Mouse (Mus musculus) hindbrain, embryonic 12.5 days (tissue): ENCODE data around the gene Zfp423. TPM values are rescaled to one million over a fixed set of nuclear protein-coding genes. Genes with fewer than 3 reads are reported as not detected.
A peak's percentile ranks its signal among the peaks of the same experiment; 100 is the strongest.

ENCODE experiments used
- ATAC-seq: fragments of 200-750 bp; cut with Nextera tagmentation; 2 replicates; pipeline ENCODE4 v1.8.0; 2017; ENCODE audit warnings: moderate TSS enrichment; ENCODE audit not compliant: low FRiP score
- H3K27ac ChIP-seq: fragments of 300-500 bp; sonication (generic); 2 replicates; pipeline ENCODE4 v1.5.1; 2016; ENCODE audit warnings: mild to moderate bottlenecking
- H3K27me3 ChIP-seq: fragments of 300-500 bp; sonication (generic); 2 replicates; pipeline ENCODE4 v1.6.1; 2016; ENCODE audit warnings: mild to moderate bottlenecking
- H3K36me3 ChIP-seq: fragments of 300-500 bp; sonication (generic); 2 replicates; pipeline ENCODE4 v1.6.1; 2016; ENCODE audit warnings: mild to moderate bottlenecking
- H3K4me1 ChIP-seq: fragments of 300-500 bp; sonication (generic); 2 replicates; pipeline ENCODE4 v1.6.1; 2016
- H3K4me2 ChIP-seq: fragments of 300-500 bp; sonication (generic); replicated peaks from 2 replicates; pipeline ENCODE4 v1.6.1; 2016; ENCODE audit warnings: mild to moderate bottlenecking
- H3K4me3 ChIP-seq: fragments of 300-500 bp; sonication (generic); 2 replicates; pipeline ENCODE4 v1.5.1; 2016; ENCODE audit warnings: mild to moderate bottlenecking
- H3K9ac ChIP-seq: fragments of 300-500 bp; sonication (generic); 2 replicates; pipeline ENCODE4 v1.6.1; 2016; ENCODE audit warnings: mild to moderate bottlenecking, moderate library complexity
- H3K9me3 ChIP-seq: fragments of 300-500 bp; sonication (generic); replicated peaks from 2 replicates; pipeline ENCODE4 v1.6.1; 2016; ENCODE audit warnings: mild to moderate bottlenecking
- WGBS: fragments of 180-500 bp; shearing (Covaris S2); methylation state at CpG from one replicate; pipeline ENCODE4 v1.1.7; 2016; 5-methylcytosine and 5-hydroxymethylcytosine counted together
- polyA plus RNA-seq: library from polyadenylated mRNA; unstranded; fragments of >200 nt; fragmentation: Nextera tagmentation; extraction: Ambion mirVana; gene quantifications from 2 replicates; pipeline ENCODE4 v1.2.1, GENCODE M21; 2016

Zfp423 gene
- polyA plus RNA-seq, 1 experiment from 2014 or later: 58.1 TPM

DNA sequence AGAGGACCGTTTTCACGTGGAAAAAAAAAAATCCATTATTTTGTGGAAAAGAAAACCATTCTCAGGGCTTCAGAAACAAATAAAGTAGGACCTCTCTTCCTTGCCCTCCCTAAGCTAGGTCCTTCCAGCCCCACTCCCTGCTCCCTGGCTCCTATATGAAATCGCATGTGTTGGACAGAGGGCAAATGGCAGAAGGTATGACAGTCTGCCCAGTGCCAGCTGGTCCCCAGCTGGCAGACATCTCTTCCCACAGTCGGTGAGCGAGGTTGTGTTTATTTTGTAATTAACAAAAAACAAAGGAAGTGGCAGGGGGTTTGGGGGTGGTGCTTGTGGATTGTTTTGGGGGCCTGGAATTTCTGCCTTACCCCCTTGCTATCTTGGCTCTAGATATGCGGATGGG is 339.2 kb downstream of the Zfp423 start:
- H3K4me2 ChIP-seq: no peak overlapping the region
- peaks cover 7% of the 10 kb centered on the region for H3K4me1 ChIP-seq
- ATAC-seq: no peak
- WGBS: 62% methylated on average over 6 of the region's 6 CpGs
- no peak overlapping the region for H3K9ac ChIP-seq
- H3K27me3 ChIP-seq: no peaks in the 10 kb centered on the region
- H3K9me3 ChIP-seq: no peaks in the 10 kb centered on the region
- H3K27ac ChIP-seq: peak overlapping the region; percentile 8; the same call in 1 of the 2 replicates
- no peaks in the 10 kb centered on the region for H3K36me3 ChIP-seq
- H3K4me3 ChIP-seq: no peak overlapping the region

DNA sequence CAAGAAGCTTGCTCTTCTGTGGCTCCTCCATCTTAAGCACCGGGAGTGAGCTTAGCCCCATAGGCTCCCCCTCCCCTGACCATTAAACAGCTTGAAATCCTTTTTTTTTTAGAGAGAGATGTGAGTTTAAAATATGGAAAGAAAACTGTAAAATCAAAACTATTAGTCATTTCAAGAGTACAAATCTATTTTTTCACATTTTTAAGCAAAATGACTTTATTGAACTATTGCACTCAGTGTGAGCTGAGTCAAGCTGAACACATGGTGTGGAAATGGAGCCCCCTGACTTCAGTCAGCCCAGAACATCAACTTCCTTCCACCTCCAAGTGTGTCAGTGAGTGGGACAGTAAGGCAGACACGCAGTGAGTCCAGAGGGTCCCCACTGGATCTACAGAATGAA is 339.9 kb downstream of the Zfp423 start:
- Histone ChIP-seq H3K36me3 (no peaks in the 10 kb centered on the region), H3K4me2 (no peak overlapping the region), H3K27ac (no peak overlapping the region), H3K27me3 (no peaks in the 10 kb centered on the region), H3K9ac (no peak overlapping the region), H3K4me1 (peaks cover 9% of the 10 kb centered on the region), H3K9me3 (no peaks in the 10 kb centered on the region), H3K4me3 (no peak overlapping the region)
- no peak for ATAC-seq
- 71% methylated on average over 2 of the region's 2 CpGs for WGBS

DNA sequence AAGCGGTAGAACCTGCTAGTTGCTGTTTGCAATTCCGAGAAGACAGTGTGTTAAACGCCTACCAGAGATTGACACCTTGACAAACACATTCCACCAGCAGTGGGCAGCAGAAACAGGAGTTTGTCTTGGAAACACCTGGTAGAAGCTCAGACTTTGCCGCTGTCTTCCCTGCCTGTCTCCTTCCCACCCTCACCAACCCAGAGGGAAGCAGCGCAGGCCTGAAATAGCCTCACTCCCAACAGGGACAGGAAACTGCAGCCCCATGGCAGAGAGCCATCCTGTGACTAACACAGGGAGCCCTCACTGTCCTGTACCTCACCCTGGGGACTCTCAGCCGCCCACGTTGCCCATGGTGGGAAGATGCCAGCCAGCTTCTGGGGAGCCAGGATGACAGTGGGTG is 340.3 kb downstream of the Zfp423 start:
- Histone ChIP-seq H3K9ac (no peak overlapping the region), H3K36me3 (no peaks in the 10 kb centered on the region), H3K27me3 (no peaks in the 10 kb centered on the region), H3K4me2 (no peak overlapping the region), H3K9me3 (no peaks in the 10 kb centered on the region), H3K4me1 (peaks cover 9% of the 10 kb centered on the region), H3K27ac (no peak overlapping the region), H3K4me3 (no peak overlapping the region)
- WGBS: 56% methylated on average over 7 of the region's 7 CpGs
- no peak for ATAC-seq

- Histone ChIP-seq H3K27ac (no peak overlapping the region), H3K4me2 (no peak overlapping the region), H3K9ac (no peak overlapping the region), H3K4me1 (peaks cover 6% of the 10 kb centered on the region; the same call in 1 of the 2 replicates), H3K9me3 (no peaks in the 10 kb centered on the region), H3K36me3 (no peaks in the 10 kb centered on the region), H3K4me3 (no peak overlapping the region), H3K27me3 (no peaks in the 10 kb centered on the region)
- 93% methylated on average over 1 of the region's 1 CpGs for WGBS
- ATAC-seq: no peak
Observed at GRCm38 (mm10) chr8:87613701-87614100, 345.7 kb downstream of the Zfp423 start.

Other genes starting within 250 kb of the Zfp423 start
- 49.7 and 50.9 TPM in 2 replicates for gene Cnep1r1, start 159.2 kb upstream of the Zfp423 start, polyA plus RNA-seq
- 45.7 and 48.5 TPM in 2 replicates for gene Heatr3, start 178.3 kb upstream of the Zfp423 start, polyA plus RNA-seq
- 12.7 and 14.6 TPM in 2 replicates for gene Tent4b, start 239.6 kb upstream of the Zfp423 start, polyA plus RNA-seq